Mouse (Mus musculus): ENCODE data around the gene Scamp1.

DNA sequence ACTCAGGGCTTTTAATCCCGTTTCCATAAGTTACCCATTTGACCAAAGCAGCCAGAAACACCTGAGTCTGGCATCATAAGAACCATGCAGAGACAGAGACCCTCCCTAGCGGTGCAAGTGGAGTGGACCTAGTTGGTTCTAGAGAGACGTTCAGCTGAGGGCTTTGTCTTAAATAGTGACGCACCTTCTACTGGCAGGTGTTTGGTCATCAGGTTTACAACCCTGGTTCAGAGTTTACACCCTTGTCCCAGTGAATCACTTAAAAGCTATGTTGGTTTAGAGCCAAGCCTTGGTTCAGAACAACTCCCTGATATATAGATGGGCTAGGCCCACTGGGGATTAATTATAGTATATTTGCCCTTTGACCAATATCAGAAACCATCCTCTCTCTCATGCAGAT, 92.4 kb downstream of the Scamp1 start:
- TF ChIP-seq CTCF (IDR thresholded peaks at IDR 0.05; ENCODE audit: control insufficient read depth, insufficient read depth, low read length) (no peak), POLR2A (IDR thresholded peaks at IDR 0.05; ENCODE audit: borderline replicate concordance, control insufficient read depth, low read depth, low read length) (no peak)
